Mouse (Mus musculus): ENCODE results near the gene Dnajc28. TPM values are rescaled to one million over a fixed set of nuclear protein-coding genes. Genes with fewer than 3 reads are reported as not detected.

Gene Dnajc28
- polyA plus RNA-seq, 1 experiment from 2014 or later: 5.4 TPM

DNA sequence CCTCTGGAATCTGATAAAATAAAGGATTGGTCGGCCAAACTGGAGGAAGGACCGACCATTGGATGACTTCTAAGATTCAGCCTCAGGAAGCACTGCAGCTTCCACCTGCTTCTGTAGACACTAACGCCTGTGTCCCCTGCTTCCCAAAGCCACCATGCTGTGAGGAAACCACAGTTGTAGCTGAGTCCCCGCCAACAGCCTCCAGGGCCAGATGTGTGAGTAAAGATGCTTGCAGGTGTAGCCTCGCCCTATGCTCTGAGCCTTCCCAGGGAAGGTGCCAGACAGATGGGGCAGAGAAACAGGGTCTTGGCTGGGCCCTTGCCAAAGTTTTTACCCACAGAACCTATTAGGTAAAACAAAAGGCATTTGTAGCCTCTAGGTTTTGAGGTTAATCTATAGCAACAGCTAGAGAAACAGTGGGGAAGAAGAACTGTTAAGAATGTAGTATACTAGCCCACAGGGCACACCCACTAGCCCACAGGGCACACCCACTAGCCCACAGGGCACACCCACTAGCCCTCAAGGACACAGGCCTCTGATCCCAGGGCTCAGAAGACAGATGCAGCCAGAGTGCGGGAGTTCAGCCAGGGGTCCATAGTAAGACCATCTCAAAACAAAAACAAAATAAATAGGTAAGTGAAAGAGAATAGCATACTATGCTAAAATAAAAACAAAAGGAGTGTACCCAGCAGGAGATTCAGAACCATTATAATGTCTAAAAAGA is 30.9 kb downstream of the Dnajc28 start:
- Histone ChIP-seq H3K9ac (no peak overlapping the region), H3K9me3 (no peaks in the 10 kb centered on the region), H3K4me2 (replicated peaks) (no peak overlapping the region), H3K27me3 (no peaks in the 10 kb centered on the region), H3K27ac (no peak overlapping the region), H3K4me1 (peaks cover 11% of the 10 kb centered on the region), H3K36me3 (peaks cover 6% of the 10 kb centered on the region; the same call in 1 of the 2 replicates), H3K4me3 (no peak overlapping the region)
- 65% methylated on average over 6 of the region's 6 CpGs for WGBS
- no peak for ATAC-seq (ENCODE audit: insufficient number of reproducible peaks, insufficient read depth, low FRiP score, low TSS enrichment)

DNA sequence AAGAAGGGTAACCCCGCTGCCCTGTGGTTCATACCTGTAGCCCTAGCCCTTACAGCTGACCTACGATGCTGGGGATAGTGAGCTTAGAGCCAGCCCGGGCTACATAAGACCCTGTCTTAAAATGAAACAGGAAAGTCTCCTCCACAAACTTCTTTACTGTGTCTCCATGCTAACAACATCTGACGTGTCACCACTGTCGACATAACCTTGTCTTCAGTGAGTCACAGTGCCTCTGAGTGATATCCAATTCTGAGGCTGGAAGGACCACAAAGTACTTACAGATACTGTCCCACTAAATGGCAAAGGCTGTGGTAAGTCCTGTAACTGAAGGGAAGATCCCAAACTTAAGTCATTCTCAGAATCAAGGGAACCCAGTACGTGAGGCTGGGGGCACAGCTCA is 32.6 kb downstream of the Dnajc28 start:
- WGBS: 83% methylated on average over 6 of the region's 6 CpGs
- Histone ChIP-seq H3K4me3 (no peak overlapping the region), H3K9me3 (no peaks in the 10 kb centered on the region), H3K4me2 (replicated peaks) (no peak overlapping the region), H3K36me3 (peaks cover 8% of the 10 kb centered on the region), H3K4me1 (no peaks in the 10 kb centered on the region), H3K27ac (no peak overlapping the region), H3K9ac (no peak overlapping the region), H3K27me3 (no peaks in the 10 kb centered on the region)
- ATAC-seq (ENCODE audit: insufficient number of reproducible peaks, insufficient read depth, low FRiP score, low TSS enrichment): no peak

DNA sequence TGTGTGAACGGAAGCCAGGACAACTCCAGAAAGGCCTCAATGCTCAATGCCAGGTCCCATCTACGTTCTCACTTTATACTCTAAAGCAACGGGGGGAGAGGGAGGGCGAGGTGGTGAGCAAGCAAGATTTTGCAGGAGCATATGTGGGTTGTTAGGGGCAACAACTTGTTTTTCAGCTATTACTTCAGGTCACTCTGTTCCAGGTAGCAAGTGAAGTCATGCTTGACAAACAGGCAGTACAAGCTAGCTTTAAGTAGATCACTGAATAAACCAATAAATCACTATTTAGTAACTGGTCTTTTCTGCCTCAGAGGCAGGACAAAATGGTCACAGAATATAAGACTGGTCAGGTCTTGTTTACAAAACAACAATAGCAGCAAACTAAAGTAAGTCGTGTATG is 33.2 kb downstream of the Dnajc28 start:
- Histone ChIP-seq H3K9ac (no peak overlapping the region), H3K9me3 (no peaks in the 10 kb centered on the region), H3K4me1 (no peaks in the 10 kb centered on the region), H3K27ac (no peak overlapping the region), H3K4me3 (no peak overlapping the region), H3K36me3 (peaks cover 14% of the 10 kb centered on the region), H3K4me2 (replicated peaks) (no peak overlapping the region), H3K27me3 (no peaks in the 10 kb centered on the region)
- no peak for ATAC-seq (ENCODE audit: insufficient number of reproducible peaks, insufficient read depth, low FRiP score, low TSS enrichment)
- 87% methylated on average over 5 of the region's 5 CpGs for WGBS

DNA sequence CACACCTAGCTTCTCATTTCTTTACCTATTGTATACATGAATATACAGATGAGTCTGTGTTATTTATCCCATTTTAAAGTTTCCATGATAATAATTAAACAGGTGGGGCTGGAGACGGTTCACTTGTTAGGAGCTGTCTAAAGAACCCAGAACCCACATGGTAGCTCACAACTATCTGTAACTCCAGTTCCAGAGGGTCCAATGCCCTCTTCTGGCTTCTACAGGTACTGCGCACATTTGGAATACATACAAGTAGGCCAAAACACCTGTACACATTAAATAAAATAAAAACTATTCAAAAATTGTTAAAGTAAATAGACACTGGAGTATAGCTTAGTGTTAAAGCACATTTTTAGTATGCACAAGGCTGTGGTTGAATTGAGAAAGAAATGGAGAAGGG is 36.5 kb downstream of the Dnajc28 start:
- Histone ChIP-seq H3K4me1 (no peaks in the 10 kb centered on the region), H3K4me2 (replicated peaks) (no peak overlapping the region), H3K9ac (no peak overlapping the region), H3K9me3 (no peaks in the 10 kb centered on the region), H3K4me3 (no peak overlapping the region), H3K27me3 (no peaks in the 10 kb centered on the region), H3K27ac (no peak overlapping the region), H3K36me3 (peaks cover 17% of the 10 kb centered on the region)
- WGBS: 68% methylated on average over 2 of the region's 2 CpGs
- ATAC-seq (ENCODE audit: insufficient number of reproducible peaks, insufficient read depth, low FRiP score, low TSS enrichment): no peak

DNA sequence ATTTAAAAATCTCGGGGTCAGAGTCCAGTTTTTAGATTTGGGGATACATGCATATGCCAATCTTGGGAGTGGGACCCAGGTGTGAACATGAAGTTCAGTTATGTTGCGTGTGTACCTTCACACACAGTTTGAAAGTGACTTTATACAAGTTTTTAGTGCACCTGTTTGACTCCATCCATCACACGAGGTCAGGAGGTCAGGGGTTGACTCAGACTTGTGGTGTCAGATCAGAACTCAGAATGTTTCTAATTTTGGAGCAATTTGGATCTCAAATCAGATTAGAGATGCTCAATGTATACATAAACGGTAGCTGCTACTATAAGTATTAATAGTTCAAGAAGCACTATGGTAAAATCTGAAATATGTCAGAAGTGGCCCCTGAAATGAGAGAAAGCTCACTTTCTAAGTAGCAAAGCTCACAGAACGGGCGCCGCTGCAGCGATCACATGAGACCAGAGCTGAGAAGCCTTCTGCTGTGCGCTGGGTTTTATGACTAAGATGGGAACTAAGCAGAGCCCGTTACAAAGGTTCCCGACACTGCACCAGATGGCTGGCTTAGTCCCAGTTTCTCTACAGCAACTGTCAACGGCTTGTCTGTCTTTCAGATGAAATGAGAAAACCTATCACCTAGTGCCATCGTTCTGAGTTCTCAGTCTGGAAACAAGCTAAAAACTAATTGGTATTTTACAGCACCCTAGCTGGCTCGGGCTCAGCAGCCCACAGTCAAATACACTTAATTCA is 39.7 kb downstream of the Dnajc28 start:
- WGBS: 78% methylated on average over 14 of the region's 14 CpGs

DNA sequence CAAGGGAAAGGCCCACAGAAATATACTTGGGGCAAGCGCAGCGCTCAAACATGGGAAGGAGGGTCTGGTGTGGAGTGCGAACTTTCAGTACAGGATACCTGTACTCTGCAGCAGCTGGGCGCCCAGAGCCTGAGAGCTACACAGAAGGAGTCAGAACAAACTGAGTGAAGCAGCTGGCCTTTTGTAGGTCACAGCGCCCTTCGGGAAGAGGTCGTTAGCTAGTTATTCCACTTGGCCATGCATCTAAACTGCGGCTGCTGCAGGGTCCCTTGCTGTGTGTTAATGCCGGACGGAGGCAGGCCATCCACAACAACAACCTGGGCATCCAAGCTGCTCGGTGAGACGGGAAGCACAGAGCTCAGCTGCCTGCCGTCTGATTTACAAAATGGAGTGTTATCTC is 43.7 kb downstream of the Dnajc28 start:
- Histone ChIP-seq H3K9ac (no peak overlapping the region), H3K4me2 (replicated peaks) (no peak overlapping the region), H3K9me3 (no peaks in the 10 kb centered on the region), H3K27ac (no peak overlapping the region), H3K27me3 (no peaks in the 10 kb centered on the region), H3K36me3 (peaks cover 14% of the 10 kb centered on the region; the same call in 1 of the 2 replicates), H3K4me3 (no peak overlapping the region), H3K4me1 (no peaks in the 10 kb centered on the region)
- no peak for ATAC-seq (ENCODE audit: insufficient number of reproducible peaks, insufficient read depth, low FRiP score, low TSS enrichment)
- 75% methylated on average over 13 of the region's 13 CpGs for WGBS

More for the DNA sequence above, 39.7 kb downstream of the Dnajc28 start:
- no peaks in the 10 kb centered on the region for H3K4me1 ChIP-seq
- no peak overlapping the region for H3K27ac ChIP-seq
- no peak overlapping the region for H3K9ac ChIP-seq
- no peak overlapping the region for H3K4me2 ChIP-seq (replicated peaks)
- no peaks in the 10 kb centered on the region for H3K9me3 ChIP-seq
- peaks cover 23% of the 10 kb centered on the region; the same call in 1 of the 2 replicates for H3K36me3 ChIP-seq
- ATAC-seq (ENCODE audit: insufficient number of reproducible peaks, insufficient read depth, low FRiP score, low TSS enrichment): no peak
- no peak overlapping the region for H3K4me3 ChIP-seq
- H3K27me3 ChIP-seq: no peaks in the 10 kb centered on the region

DNA sequence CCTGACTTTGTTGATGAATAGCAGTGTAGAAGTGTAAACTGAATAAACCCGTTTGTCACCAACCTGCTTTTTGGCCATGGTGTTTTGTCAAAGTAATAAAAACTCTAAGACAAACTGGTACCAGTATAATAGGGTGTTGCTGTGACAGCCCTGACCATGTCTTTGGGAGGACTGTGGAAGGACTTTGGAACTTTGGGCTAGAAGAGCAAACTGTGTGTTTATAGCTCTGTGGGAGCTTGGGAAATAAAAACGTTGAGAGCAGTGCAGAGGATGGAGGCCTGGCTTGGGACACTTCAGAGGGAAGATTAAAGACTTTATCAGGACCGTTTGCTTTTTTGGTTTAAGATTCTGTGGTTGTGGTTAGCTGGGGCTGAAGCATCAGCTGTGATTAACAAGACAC is 47.7 kb downstream of the Dnajc28 start:
- Histone ChIP-seq H3K4me3 (no peak overlapping the region), H3K4me1 (no peaks in the 10 kb centered on the region), H3K9me3 (no peaks in the 10 kb centered on the region), H3K27ac (no peak overlapping the region), H3K27me3 (no peaks in the 10 kb centered on the region), H3K36me3 (0 out of 2 replicates have a peak, but pooled peaks cover 7% of the 10 kb centered on the region), H3K4me2 (replicated peaks) (no peak overlapping the region), H3K9ac (no peak overlapping the region)
- 70% methylated on average over 3 of the region's 3 CpGs for WGBS
- ATAC-seq (ENCODE audit: insufficient number of reproducible peaks, insufficient read depth, low FRiP score, low TSS enrichment): no peak

DNA sequence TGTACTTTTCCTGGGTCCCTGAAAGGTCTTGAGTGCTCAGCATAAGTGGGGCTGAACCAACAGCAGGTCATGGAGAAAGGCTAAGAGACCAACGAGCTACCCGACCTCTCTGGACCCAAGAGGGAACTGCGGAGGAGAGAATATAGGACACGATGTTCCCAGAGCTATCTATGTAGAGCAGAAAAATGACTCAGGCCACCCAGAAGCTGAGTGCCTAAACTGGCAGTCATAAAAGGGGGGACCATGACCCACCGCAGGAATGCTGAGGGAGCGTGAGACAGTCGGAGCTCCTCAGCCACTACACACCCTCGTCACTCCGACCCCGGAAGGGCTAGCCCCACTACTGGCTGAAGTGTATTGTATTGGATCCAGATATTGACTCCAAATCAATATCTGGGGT is 49.9 kb downstream of the Dnajc28 start:
- ATAC-seq (ENCODE audit: insufficient number of reproducible peaks, insufficient read depth, low FRiP score, low TSS enrichment): no peak
- Histone ChIP-seq H3K4me2 (replicated peaks) (no peak overlapping the region), H3K9me3 (no peaks in the 10 kb centered on the region), H3K27me3 (no peaks in the 10 kb centered on the region), H3K36me3 (peaks cover 9% of the 10 kb centered on the region; the same call in 1 of the 2 replicates), H3K4me1 (no peaks in the 10 kb centered on the region), H3K9ac (no peak overlapping the region), H3K27ac (no peak overlapping the region), H3K4me3 (no peak overlapping the region)
- WGBS: 88% methylated on average over 10 of the region's 10 CpGs

DNA sequence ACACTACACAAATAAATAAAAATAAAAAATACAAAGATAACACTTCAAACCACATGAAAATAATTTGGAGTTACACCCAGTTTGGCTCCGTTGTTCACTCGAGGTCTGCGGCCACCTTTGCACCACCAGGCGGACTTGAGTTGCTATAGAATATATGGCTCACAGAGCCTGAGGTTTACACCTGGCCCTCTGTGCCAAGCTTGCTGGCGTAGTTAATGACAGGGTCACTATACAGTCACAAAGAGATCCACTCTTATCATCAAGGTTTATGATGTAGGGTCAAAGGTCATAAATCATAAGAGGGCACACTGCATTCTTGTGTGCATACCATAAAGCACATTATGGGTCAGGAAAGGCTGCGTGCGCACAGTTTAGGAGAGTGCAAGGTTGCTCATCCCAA is 52.8 kb downstream of the Dnajc28 start:
- Histone ChIP-seq H3K9me3 (no peaks in the 10 kb centered on the region), H3K4me2 (replicated peaks) (no peak overlapping the region), H3K4me1 (no peaks in the 10 kb centered on the region), H3K9ac (no peak overlapping the region), H3K4me3 (no peak overlapping the region), H3K27ac (no peak overlapping the region), H3K27me3 (no peaks in the 10 kb centered on the region), H3K36me3 (peaks cover 30% of the 10 kb centered on the region)
- 91% methylated on average over 7 of the region's 7 CpGs for WGBS
- no peak for ATAC-seq (ENCODE audit: insufficient number of reproducible peaks, insufficient read depth, low FRiP score, low TSS enrichment)

DNA sequence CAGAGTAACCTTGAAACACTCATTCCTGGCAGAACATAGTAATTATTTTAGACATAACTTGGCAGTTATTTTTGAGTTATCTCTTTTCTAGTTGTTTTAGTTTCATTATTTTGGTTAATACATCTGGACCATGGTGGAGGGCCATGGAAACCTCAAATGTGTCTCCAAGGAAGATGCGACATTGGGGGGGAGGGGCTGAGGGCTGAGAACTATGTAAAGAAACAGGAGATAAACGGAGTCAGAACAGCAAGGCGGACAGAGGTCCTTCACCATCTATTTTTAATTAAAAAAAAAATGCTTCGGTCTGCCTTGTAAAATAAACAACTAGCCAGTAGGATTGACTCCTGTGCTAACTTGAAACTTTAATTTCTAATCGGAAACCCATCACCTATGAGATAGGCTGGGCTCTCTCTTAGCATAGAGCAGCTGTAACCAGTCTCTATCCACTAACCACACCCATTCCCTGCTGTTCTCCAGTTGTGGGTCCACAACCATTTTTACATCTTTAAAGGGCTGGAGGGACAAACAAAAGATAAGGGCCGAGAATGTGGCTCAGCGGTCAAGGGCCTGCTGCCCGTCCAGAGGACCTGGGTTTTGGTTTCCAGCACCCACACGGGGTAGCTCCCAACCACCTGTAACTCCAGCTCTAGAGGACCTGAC is 53.4 kb downstream of the Dnajc28 start:
- Histone ChIP-seq H3K4me2 (replicated peaks) (no peak overlapping the region), H3K9me3 (no peaks in the 10 kb centered on the region), H3K4me3 (no peak overlapping the region), H3K36me3 (peaks cover 33% of the 10 kb centered on the region), H3K4me1 (no peaks in the 10 kb centered on the region), H3K27ac (no peak overlapping the region), H3K27me3 (no peaks in the 10 kb centered on the region), H3K9ac (no peak overlapping the region)
- no peak for ATAC-seq (ENCODE audit: insufficient number of reproducible peaks, insufficient read depth, low FRiP score, low TSS enrichment)
- WGBS: 71% methylated on average over 9 of the region's 9 CpGs

DNA sequence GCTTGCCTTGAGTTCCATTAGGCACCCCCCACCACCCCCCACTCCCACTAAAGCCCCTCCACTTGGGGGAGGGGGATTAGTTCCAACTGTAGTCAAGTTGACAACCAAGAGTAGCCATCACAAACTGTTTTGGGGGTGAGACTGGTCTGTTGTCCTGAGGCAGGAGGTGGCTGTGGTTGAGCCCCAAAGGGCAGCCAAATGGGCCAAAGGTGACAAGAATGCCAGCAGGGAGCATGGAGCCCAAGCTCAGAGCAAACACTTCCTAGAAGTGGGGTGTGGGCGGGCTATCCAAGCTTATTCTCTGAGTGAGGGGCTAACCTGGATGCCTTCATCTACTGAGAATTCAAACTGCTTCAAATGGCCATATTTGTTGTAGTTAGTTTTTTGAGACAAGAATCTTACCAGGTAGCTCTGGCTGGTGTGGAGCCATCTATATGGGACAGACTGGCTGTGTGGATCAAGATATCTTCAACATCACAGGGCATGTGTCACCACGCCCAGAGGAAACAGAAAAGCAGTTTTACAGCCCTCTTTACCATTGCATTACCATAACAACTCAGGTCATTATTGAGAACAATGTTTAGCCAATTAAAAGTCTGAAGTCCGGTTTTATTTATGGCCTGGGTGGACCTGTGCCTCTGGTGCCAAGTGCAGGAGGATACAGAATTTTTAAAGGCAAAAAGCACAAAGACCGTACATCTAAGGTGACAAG is 54.1 kb downstream of the Dnajc28 start:
- Histone ChIP-seq H3K27ac (no peak overlapping the region), H3K36me3 (peaks cover 38% of the 10 kb centered on the region), H3K4me1 (no peaks in the 10 kb centered on the region), H3K4me3 (no peak overlapping the region), H3K9me3 (no peaks in the 10 kb centered on the region), H3K4me2 (replicated peaks) (no peak overlapping the region), H3K9ac (no peak overlapping the region), H3K27me3 (no peaks in the 10 kb centered on the region)
- no peak for ATAC-seq (ENCODE audit: insufficient number of reproducible peaks, insufficient read depth, low FRiP score, low TSS enrichment)
- 92% methylated on average over 4 of the region's 4 CpGs for WGBS
